Mouse (Mus musculus) central nervous system, embryonic 11.5 days (tissue): ENCODE measurements around the gene Cand1. TPM values are rescaled to one million over a fixed set of nuclear protein-coding genes. Genes with fewer than 3 reads are reported as not detected.

Experiments used
- polyA plus RNA-seq: library from polyadenylated mRNA; depleted of rRNA; stranded (reverse); fragments of >200 nt; gene quantifications from 2 replicates; pipeline ENCODE4 v1.2.3, GENCODE M21; 2012; rRNA removed

Gene Cand1
- 50.5 and 69.3 TPM in 2 replicates for polyA plus RNA-seq

GRCm38 (mm10) chr10:119239969-119240721 is at the start of gene Cand1:
Gene Cand1, minus strand, starts transcription at chr10:119240055.

Other genes starting within 250 kb of the Cand1 start
- 10.3 and 11.2 TPM in 2 replicates for gene Grip1, start 213.8 kb upstream of the Cand1 start, polyA plus RNA-seq